Mouse (Mus musculus): Measurements from ENCODE around the gene Fut8. TPM values are rescaled to one million over a fixed set of nuclear protein-coding genes. Genes with fewer than 3 reads are reported as not detected.

The Fut8 gene
- 23.6 and 24.5 TPM in 2 replicates for polyA plus RNA-seq (2015; fragmentation: Nextera tagmentation; extraction: Ambion mirVana)

GRCm38 (mm10) chr12:77237950-77238530 is at the start of gene Fut8:
Gene Fut8 (plus strand): TSS chr12:77238125.
- under 1% methylated on average over 46 of the region's 46 CpGs for WGBS
- peak; percentile 78 for ATAC-seq (ENCODE audit: insufficient number of reproducible peaks, low FRiP score, low TSS enrichment, low read depth)
- Histone ChIP-seq H3K4me2 (peak within 1 kb of the TSS; percentile 86), H3K27me3 (no peaks in the 10 kb centered on the region), H3K4me1 (0 out of 2 replicates have a peak, but pooled peaks cover 6% of the 10 kb centered on the region), H3K36me3 (no peaks in the 10 kb centered on the region), H3K9ac (peak within 1 kb of the TSS; percentile 91), H3K27ac (peak within 1 kb of the TSS; percentile 89), H3K4me3 (peak within 1 kb of the TSS; percentile 74), H3K9me3 (no peaks in the 10 kb centered on the region)

GRCm38 (mm10) chr12:77189161-77189560 is 48.8 kb upstream of the Fut8 start:
- Histone ChIP-seq H3K27ac (no peak overlapping the region), H3K36me3 (no peaks in the 10 kb centered on the region), H3K9me3 (no peaks in the 10 kb centered on the region), H3K27me3 (no peaks in the 10 kb centered on the region), H3K4me1 (no peaks in the 10 kb centered on the region), H3K4me3 (no peak overlapping the region), H3K9ac (no peak overlapping the region), H3K4me2 (no peak overlapping the region)
- WGBS: 63% methylated on average over 4 of the region's 4 CpGs
- ATAC-seq (ENCODE audit: insufficient number of reproducible peaks, low FRiP score, low TSS enrichment, low read depth): no peak

GRCm38 (mm10) chr12:77189933-77190446 is 47.9 kb upstream of the Fut8 start:
- Histone ChIP-seq H3K4me1 (no peaks in the 10 kb centered on the region), H3K4me3 (no peak overlapping the region), H3K36me3 (no peaks in the 10 kb centered on the region), H3K4me2 (no peak overlapping the region), H3K27me3 (no peaks in the 10 kb centered on the region), H3K9ac (no peak overlapping the region), H3K9me3 (no peaks in the 10 kb centered on the region), H3K27ac (no peak overlapping the region)
- ATAC-seq (ENCODE audit: insufficient number of reproducible peaks, low FRiP score, low TSS enrichment, low read depth): no peak
- 69% methylated on average over 3 of the region's 3 CpGs for WGBS

- Histone ChIP-seq H3K4me2 (no peak overlapping the region), H3K4me3 (no peak overlapping the region), H3K9me3 (no peaks in the 10 kb centered on the region), H3K27ac (no peak overlapping the region), H3K36me3 (no peaks in the 10 kb centered on the region), H3K27me3 (no peaks in the 10 kb centered on the region), H3K9ac (no peak overlapping the region), H3K4me1 (no peaks in the 10 kb centered on the region)
- ATAC-seq (ENCODE audit: insufficient number of reproducible peaks, low FRiP score, low TSS enrichment, low read depth): no peak
- 77% methylated on average over 9 of the region's 9 CpGs for whole genome bisulfite sequencing
Measured at GRCm38 (mm10) chr12:77191478-77192271, 46.2 kb upstream of the Fut8 start.

- no peak overlapping the region for H3K27ac ChIP-seq
- no peaks in the 10 kb centered on the region for H3K36me3 ChIP-seq
- no peaks in the 10 kb centered on the region for H3K27me3 ChIP-seq
- WGBS: 83% methylated on average over 3 of the region's 3 CpGs
- H3K4me2 ChIP-seq: no peak overlapping the region
- H3K4me1 ChIP-seq: no peaks in the 10 kb centered on the region
- H3K4me3 ChIP-seq: no peak overlapping the region
- H3K9me3 ChIP-seq: no peaks in the 10 kb centered on the region
- H3K9ac ChIP-seq: no peak overlapping the region
- no peak for ATAC-seq (ENCODE audit: insufficient number of reproducible peaks, low FRiP score, low TSS enrichment, low read depth)
Measured at GRCm38 (mm10) chr12:77192714-77193113, 45.2 kb upstream of the Fut8 start.

- 61% methylated on average over 4 of the region's 4 CpGs for WGBS
- Histone ChIP-seq H3K4me1 (no peaks in the 10 kb centered on the region), H3K4me3 (no peak overlapping the region), H3K9me3 (no peaks in the 10 kb centered on the region), H3K27ac (no peak overlapping the region), H3K36me3 (no peaks in the 10 kb centered on the region), H3K4me2 (no peak overlapping the region), H3K9ac (no peak overlapping the region), H3K27me3 (no peaks in the 10 kb centered on the region)
- no peak for ATAC-seq (ENCODE audit: insufficient number of reproducible peaks, low FRiP score, low TSS enrichment, low read depth)
Measured at GRCm38 (mm10) chr12:77193225-77193716, 44.7 kb upstream of the Fut8 start.

- Histone ChIP-seq H3K4me2 (no peak overlapping the region), H3K9me3 (no peaks in the 10 kb centered on the region), H3K9ac (no peak overlapping the region), H3K27me3 (no peaks in the 10 kb centered on the region), H3K27ac (no peak overlapping the region), H3K4me3 (no peak overlapping the region), H3K4me1 (no peaks in the 10 kb centered on the region), H3K36me3 (no peaks in the 10 kb centered on the region)
- 80% methylated on average over 2 of the region's 2 CpGs for WGBS
- no peak for ATAC-seq (ENCODE audit: insufficient number of reproducible peaks, low FRiP score, low TSS enrichment, low read depth)
Measured at GRCm38 (mm10) chr12:77195044-77195443, 42.9 kb upstream of the Fut8 start.

- no peak overlapping the region for H3K4me2 ChIP-seq
- 95% methylated on average over 2 of the region's 2 CpGs for WGBS
Measured at GRCm38 (mm10) chr12:77196529-77197095, 41.3 kb upstream of the Fut8 start.

GRCm38 (mm10) chr12:77197121-77197599 is 40.8 kb upstream of the Fut8 start:
- 51% methylated on average over 7 of the region's 7 CpGs for WGBS
- H3K9me3 ChIP-seq: no peaks in the 10 kb centered on the region
- no peak overlapping the region for H3K4me2 ChIP-seq
- H3K9ac ChIP-seq: no peak overlapping the region
- no peak for ATAC-seq (ENCODE audit: insufficient number of reproducible peaks, low FRiP score, low TSS enrichment, low read depth)
- no peaks in the 10 kb centered on the region for H3K27me3 ChIP-seq
- no peaks in the 10 kb centered on the region for H3K4me1 ChIP-seq
- no peak overlapping the region for H3K27ac ChIP-seq
- H3K36me3 ChIP-seq: no peaks in the 10 kb centered on the region
- no peak overlapping the region for H3K4me3 ChIP-seq

More at GRCm38 (mm10) chr12:77196529-77197095, 41.3 kb upstream of the Fut8 start:
- Histone ChIP-seq H3K27me3 (no peaks in the 10 kb centered on the region), H3K4me1 (no peaks in the 10 kb centered on the region), H3K36me3 (no peaks in the 10 kb centered on the region), H3K9me3 (no peaks in the 10 kb centered on the region), H3K27ac (no peak overlapping the region), H3K4me3 (no peak overlapping the region), H3K9ac (no peak overlapping the region)
- no peak for ATAC-seq (ENCODE audit: insufficient number of reproducible peaks, low FRiP score, low TSS enrichment, low read depth)

- H3K9ac ChIP-seq: no peak overlapping the region
- no peaks in the 10 kb centered on the region for H3K4me1 ChIP-seq
- no peak for ATAC-seq (ENCODE audit: insufficient number of reproducible peaks, low FRiP score, low TSS enrichment, low read depth)
- H3K4me3 ChIP-seq: no peak overlapping the region
- no peaks in the 10 kb centered on the region for H3K27me3 ChIP-seq
- no peak overlapping the region for H3K27ac ChIP-seq
- no peaks in the 10 kb centered on the region for H3K36me3 ChIP-seq
- WGBS: 91% methylated on average over 4 of the region's 4 CpGs
- no peak overlapping the region for H3K4me2 ChIP-seq
- no peaks in the 10 kb centered on the region for H3K9me3 ChIP-seq
Measured at GRCm38 (mm10) chr12:77198253-77198652, 39.7 kb upstream of the Fut8 start.

GRCm38 (mm10) chr12:77201461-77202143 is 36.3 kb upstream of the Fut8 start:
- Histone ChIP-seq H3K4me1 (no peaks in the 10 kb centered on the region), H3K9me3 (no peaks in the 10 kb centered on the region), H3K27me3 (no peaks in the 10 kb centered on the region), H3K36me3 (no peaks in the 10 kb centered on the region), H3K4me2 (no peak overlapping the region), H3K27ac (no peak overlapping the region), H3K9ac (no peak overlapping the region), H3K4me3 (no peak overlapping the region)
- no peak for ATAC-seq (ENCODE audit: insufficient number of reproducible peaks, low FRiP score, low TSS enrichment, low read depth)
- 57% methylated on average over 10 of the region's 10 CpGs for WGBS

All from limb, embryonic 15.5 days (tissue).